Mouse (Mus musculus): ENCODE data around the gene Gm42906.

Gene Gm42906

GRCm38 (mm10) chr5:151183656-151184240, 244.2 kb downstream of the Gm42906 start:
- DNase-seq: no peak

DNA sequence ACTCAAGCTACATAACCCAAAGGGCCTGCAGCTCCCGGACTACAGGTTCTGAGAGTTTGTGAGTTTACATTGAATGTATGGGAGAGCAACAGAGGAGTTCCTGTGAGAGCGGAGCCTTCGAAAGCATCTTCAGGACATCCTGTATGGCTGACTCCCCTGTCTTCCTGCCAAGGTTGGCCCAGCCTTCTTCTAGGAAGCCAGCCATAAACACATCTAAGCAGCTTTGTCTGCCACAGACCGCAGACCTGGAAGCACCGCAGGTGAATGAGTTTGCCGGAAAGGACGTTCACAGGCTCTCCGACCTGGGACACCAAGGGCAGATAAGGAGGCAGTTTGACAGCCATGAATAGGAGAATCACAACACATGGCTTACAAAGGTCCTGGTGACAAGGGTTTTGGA, 246.7 kb downstream of the Gm42906 start:
- no peak for DNase-seq

GRCm38 (mm10) chr5:151180176-151180785, 247.7 kb downstream of the Gm42906 start:
- no peak for DNase-seq

GRCm38 (mm10) chr5:151177171-151177570, 250.8 kb downstream of the Gm42906 start:
- DNase-seq: no peak

DNA sequence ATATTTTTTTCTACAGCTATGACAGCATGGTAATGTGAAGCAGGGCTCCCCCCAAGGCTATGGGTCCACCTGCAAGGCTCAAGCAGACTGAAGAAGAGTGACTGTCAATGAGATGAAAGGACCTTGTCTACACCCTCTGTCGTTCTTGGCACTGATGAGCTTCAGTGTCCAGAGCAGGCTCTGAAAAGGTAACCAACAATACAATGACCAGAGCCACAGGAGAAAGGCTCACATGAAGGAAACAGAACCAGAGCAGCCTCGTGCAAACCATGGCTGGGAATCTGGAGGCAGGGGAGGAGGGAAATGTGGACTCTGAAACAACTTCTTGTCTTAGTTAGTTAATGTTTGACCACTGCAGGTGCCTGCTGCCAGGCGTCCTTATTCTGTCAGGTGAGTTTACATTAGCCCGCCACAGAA, 252.1 kb downstream of the Gm42906 start:
- no peak for DNase-seq

GRCm38 (mm10) chr5:151174485-151175460, 253.2 kb downstream of the Gm42906 start:
- DNase-seq: no peak

GRCm38 (mm10) chr5:151173774-151174173, 254.2 kb downstream of the Gm42906 start:
- no peak for DNase-seq

- no peak for DNase-seq
Measured at GRCm38 (mm10) chr5:151170168-151170750, 257.7 kb downstream of the Gm42906 start.

- no peak for DNase-seq
Measured at GRCm38 (mm10) chr5:151168191-151168590, 259.8 kb downstream of the Gm42906 start.

GRCm38 (mm10) chr5:151167641-151168040, 260.3 kb downstream of the Gm42906 start:
- DNase-seq: no peak

DNA sequence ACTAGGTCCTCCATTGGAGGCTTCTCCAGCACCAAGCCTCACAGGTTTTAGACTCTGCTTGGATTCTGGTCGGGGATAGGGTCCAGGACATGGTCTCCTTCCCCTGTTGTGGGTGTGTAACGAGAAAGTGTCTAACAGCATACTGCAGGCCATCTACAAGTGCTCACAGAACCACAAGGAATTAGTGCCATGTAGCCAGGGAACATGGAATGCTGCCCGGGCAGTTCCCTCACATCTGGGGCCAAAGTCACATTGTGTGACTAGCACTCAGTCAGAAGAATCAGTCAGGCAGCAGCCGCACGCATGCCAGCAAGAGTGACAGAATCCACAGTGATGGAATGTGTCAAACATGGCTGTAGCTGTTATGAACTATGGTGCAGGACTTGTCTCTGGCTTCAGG, 261.7 kb downstream of the Gm42906 start:
- no peak for DNase-seq

- no peak for DNase-seq
Measured at GRCm38 (mm10) chr5:151165381-151166016, 262.5 kb downstream of the Gm42906 start.

- no peak for DNase-seq
Measured at GRCm38 (mm10) chr5:151164815-151165214, 263.1 kb downstream of the Gm42906 start.

GRCm38 (mm10) chr5:151162642-151163041, 265.3 kb downstream of the Gm42906 start:
- no peak for DNase-seq

DNA sequence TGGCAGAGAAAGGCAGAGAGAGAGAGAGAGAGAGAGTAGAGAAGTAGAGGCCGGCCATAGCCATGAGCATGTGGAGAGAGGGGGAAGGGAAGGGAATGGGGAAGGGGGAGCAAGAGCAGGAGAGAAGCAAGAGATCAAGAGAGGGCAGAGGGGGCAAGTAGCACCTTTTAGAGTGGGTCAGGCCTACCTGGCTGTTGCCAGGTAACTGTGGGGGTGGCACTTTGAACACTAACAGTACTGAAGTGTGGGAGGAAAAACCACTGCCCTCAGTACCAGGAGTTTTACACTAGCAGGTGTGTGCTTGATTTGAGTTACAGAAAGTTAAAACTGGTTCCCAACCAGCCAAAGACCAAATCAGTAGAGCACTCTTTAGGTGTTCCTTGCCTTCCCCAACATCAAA, 272.7 kb downstream of the Gm42906 start:
- DNase-seq: no peak

DNA sequence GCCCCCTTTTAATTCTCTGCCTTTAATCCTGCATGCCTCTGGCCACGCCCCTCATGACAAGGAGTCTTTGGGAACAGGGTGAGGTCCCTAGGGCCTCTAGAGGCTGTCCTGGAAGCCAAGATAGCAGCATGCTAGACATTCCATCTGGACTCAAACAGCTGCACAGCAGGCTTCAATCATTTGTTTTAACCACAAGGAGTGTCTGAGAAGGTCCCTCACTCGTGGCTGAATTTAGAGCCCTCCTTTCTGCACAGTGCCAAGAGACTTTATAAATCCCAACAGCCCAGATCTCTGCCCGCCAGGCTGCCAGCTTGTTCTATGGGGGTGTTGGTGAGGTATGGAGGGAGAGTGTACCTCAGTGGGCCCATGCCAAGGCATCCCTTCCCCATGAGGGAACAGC, 273.2 kb downstream of the Gm42906 start:
- DNase-seq: no peak

- DNase-seq: no peak
Measured at GRCm38 (mm10) chr5:151154030-151154429, 273.9 kb downstream of the Gm42906 start.

- no peak for DNase-seq
Measured at GRCm38 (mm10) chr5:151151549-151151948, 276.4 kb downstream of the Gm42906 start.

- DNase-seq: no peak
Measured at GRCm38 (mm10) chr5:151149509-151149908, 278.5 kb downstream of the Gm42906 start.

DNA sequence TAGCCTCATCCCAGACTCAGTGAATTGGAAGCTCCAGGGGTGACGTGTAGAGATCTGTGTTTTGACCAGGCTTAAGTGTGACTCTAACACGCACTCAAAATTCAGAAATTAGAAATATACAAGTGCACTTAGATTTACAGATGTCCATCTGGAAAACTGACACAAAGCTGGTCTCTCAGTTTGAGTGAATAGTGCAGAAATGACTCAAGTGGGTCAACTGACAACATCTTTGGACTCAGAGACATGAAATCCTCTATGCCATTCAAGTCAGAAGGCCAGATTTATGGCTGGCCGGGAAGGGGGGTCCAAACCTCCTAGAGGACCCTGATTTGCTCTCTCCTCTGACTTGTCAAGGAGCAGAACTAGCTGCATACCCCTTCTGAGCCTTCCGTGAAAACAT, 279.9 kb downstream of the Gm42906 start:
- no peak for DNase-seq

GRCm38 (mm10) chr5:151145807-151146206, 282.2 kb downstream of the Gm42906 start:
- no peak for DNase-seq

DNA sequence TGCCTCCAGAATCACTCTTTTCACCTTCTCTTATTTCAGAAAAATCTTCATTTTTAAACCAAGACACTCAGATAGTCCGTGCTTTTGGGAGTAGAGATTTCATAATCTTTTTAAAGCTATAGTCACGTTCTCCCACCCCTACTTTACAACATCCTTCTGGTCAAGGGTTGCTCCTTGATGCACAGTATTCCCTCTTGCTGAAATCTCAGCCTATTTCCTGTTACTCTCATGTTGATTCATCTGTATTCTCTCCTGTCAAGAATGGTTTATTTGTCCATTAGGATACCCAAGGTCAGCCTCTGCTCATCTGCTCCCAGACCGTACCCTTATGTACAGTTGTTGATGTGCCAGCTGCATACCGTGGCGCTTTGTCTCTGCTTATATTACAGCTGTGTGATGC, 284.0 kb downstream of the Gm42906 start:
- DNase-seq: no peak
